Mouse (Mus musculus): ENCODE data around the gene Hip1r. TPM values are rescaled to one million over a fixed set of nuclear protein-coding genes. Genes with fewer than 3 reads are reported as not detected.
A peak's percentile ranks its signal among the peaks of the same experiment; 100 is the strongest.

Hip1r gene
- total RNA-seq, 2 experiments from 2014 or later: 5.6 to 14.3 TPM

- intact Hi-C loops (cut with DNase I): no loop called here
- no peak for DNase-seq
- no peak overlapping the region for H3K4me3 ChIP-seq
- H3K27ac ChIP-seq: no peak overlapping the region
- TF ChIP-seq CTCF (IDR thresholded peaks at IDR 0.05): no peak
Measured at GRCm38 (mm10) chr5:123952365-123953045, 20.9 kb upstream of the Hip1r start.

- no peak for DNase-seq
- intact Hi-C loops (cut with DNase I): no loop called here
- Histone ChIP-seq H3K27ac (no peak overlapping the region), H3K4me3 (no peak overlapping the region)
- no peak for TF ChIP-seq CTCF (IDR thresholded peaks at IDR 0.05)
Measured at GRCm38 (mm10) chr5:123957213-123957612, 16.2 kb upstream of the Hip1r start.

GRCm38 (mm10) chr5:123959018-123959417, 14.4 kb upstream of the Hip1r start:
- intact Hi-C loops (cut with DNase I): no loop called here
- no peak for TF ChIP-seq CTCF (IDR thresholded peaks at IDR 0.05)
- DNase-seq: no peak
- H3K27ac ChIP-seq: no peak overlapping the region
- H3K4me3 ChIP-seq: no peak overlapping the region

GRCm38 (mm10) chr5:123960129-123960528, 13.3 kb upstream of the Hip1r start:
- TF ChIP-seq CTCF (IDR thresholded peaks at IDR 0.05): no peak
- intact Hi-C loops (cut with DNase I): no loop called here
- Histone ChIP-seq H3K27ac (no peak overlapping the region), H3K4me3 (no peak overlapping the region)
- no peak for DNase-seq

GRCm38 (mm10) chr5:123961046-123961445, 12.4 kb upstream of the Hip1r start:
- no peak for DNase-seq
- no peak overlapping the region for H3K27ac ChIP-seq
- intact Hi-C loops (cut with DNase I): no loop called here
- H3K4me3 ChIP-seq: no peak overlapping the region
- no peak for TF ChIP-seq CTCF (IDR thresholded peaks at IDR 0.05)

- intact Hi-C loops (cut with DNase I): no loop called here
- Histone ChIP-seq H3K27ac (no peak overlapping the region), H3K4me3 (no peak overlapping the region)
- no peak for TF ChIP-seq CTCF (IDR thresholded peaks at IDR 0.05)
- DNase-seq: no peak
Measured at GRCm38 (mm10) chr5:123964208-123964607, 9.2 kb upstream of the Hip1r start.

GRCm38 (mm10) chr5:123966759-123967158, 6.7 kb upstream of the Hip1r start:
- DNase-seq: no peak
- TF ChIP-seq CTCF (IDR thresholded peaks at IDR 0.05): no peak
- no peak overlapping the region for H3K27ac ChIP-seq
- intact Hi-C loops (cut with DNase I): no loop called here
- no peak overlapping the region for H3K4me3 ChIP-seq

GRCm38 (mm10) chr5:123968468-123968867, 5.0 kb upstream of the Hip1r start:
- no peak for TF ChIP-seq CTCF (IDR thresholded peaks at IDR 0.05)
- intact Hi-C loops (cut with DNase I): no loop called here
- no peak for DNase-seq
- no peak overlapping the region for H3K4me3 ChIP-seq
- no peak overlapping the region for H3K27ac ChIP-seq

- Histone ChIP-seq H3K4me3 (no peak overlapping the region), H3K27ac (no peak overlapping the region)
- no peak for DNase-seq
- no peak for TF ChIP-seq CTCF (IDR thresholded peaks at IDR 0.05)
- intact Hi-C loops (cut with DNase I): no loop called here
Measured at GRCm38 (mm10) chr5:123969216-123969615, 4.2 kb upstream of the Hip1r start.

- no peak overlapping the region for H3K4me3 ChIP-seq
Measured at GRCm38 (mm10) chr5:123970576-123970975, 2.9 kb upstream of the Hip1r start.

GRCm38 (mm10) chr5:123972453-123972852, 975 bp upstream of the Hip1r start:
- no peak overlapping the region for H3K27ac ChIP-seq
- no peak overlapping the region for H3K4me3 ChIP-seq
- no peak for TF ChIP-seq CTCF (IDR thresholded peaks at IDR 0.05)
- intact Hi-C loops (cut with DNase I): no loop called here
- no peak for DNase-seq

More at GRCm38 (mm10) chr5:123970576-123970975, 2.9 kb upstream of the Hip1r start:
- intact Hi-C loops (cut with DNase I): no loop called here
- no peak for DNase-seq
- no peak overlapping the region for H3K27ac ChIP-seq
- no peak for TF ChIP-seq CTCF (IDR thresholded peaks at IDR 0.05)

- DNase-seq: no peak
- Histone ChIP-seq H3K4me3 (peak overlapping the region; percentile 80), H3K27ac (peak overlapping the region; percentile 82)
- intact Hi-C loops (cut with DNase I): no loop called here
- TF ChIP-seq CTCF (IDR thresholded peaks at IDR 0.05): no peak
Measured at GRCm38 (mm10) chr5:123974179-123974485, 704 bp downstream of the Hip1r start.

- intact Hi-C loops (cut with DNase I): no loop called here
- no peak for DNase-seq
- Histone ChIP-seq H3K27ac (peak overlapping the region; percentile 25; the same call in 1 of the 2 replicates), H3K4me3 (peak overlapping the region; percentile 80)
- no peak for TF ChIP-seq CTCF (IDR thresholded peaks at IDR 0.05)
Measured at GRCm38 (mm10) chr5:123974616-123975111, 1.2 kb downstream of the Hip1r start.

- intact Hi-C loops (cut with DNase I): no loop called here
- peak overlapping the region; percentile 50 for H3K27ac ChIP-seq
- TF ChIP-seq CTCF (IDR thresholded peaks at IDR 0.05): no peak
- peak overlapping the region; percentile 80 for H3K4me3 ChIP-seq
- no peak for DNase-seq
Measured at GRCm38 (mm10) chr5:123975668-123976180, 2.3 kb downstream of the Hip1r start.

All from gastrocnemius, adult 2 months (tissue).